Mouse (Mus musculus) forebrain, embryonic 14.5 days (tissue): ENCODE results near the gene Fam71e2. TPM values are rescaled to one million over a fixed set of nuclear protein-coding genes. Genes with fewer than 3 reads are reported as not detected.

Source experiments
- ATAC-seq: fragments of 200-750 bp; cut with Nextera tagmentation; 2 replicates; pipeline ENCODE4 v1.8.0; 2017; ENCODE audit warnings: mild to moderate bottlenecking, moderate library complexity
- DNase-seq: peaks from one replicate; pipeline ENCODE4 v3.0.0-alpha.2; 2015; ENCODE audit warnings: low spot score
- H3K27ac ChIP-seq: fragments of 300-500 bp; sonication (generic); 2 replicates; pipeline ENCODE4 v1.5.1; 2014; ENCODE audit warnings: low read depth, mild to moderate bottlenecking, control low read depth, low read length, moderate library complexity
- H3K27me3 ChIP-seq: fragments of 300-500 bp; sonication (generic); replicated peaks from 2 replicates; pipeline ENCODE4 v1.6.1; 2014; ENCODE audit warnings: low read length, control low read depth, mixed read lengths; ENCODE audit not compliant: control insufficient read depth, insufficient read depth
- H3K36me3 ChIP-seq: fragments of 300-500 bp; sonication (generic); 2 replicates; pipeline ENCODE4 v1.6.1; 2014; ENCODE audit warnings: low read length, control low read depth; ENCODE audit not compliant: control insufficient read depth, insufficient read depth
- H3K4me1 ChIP-seq: fragments of 300-500 bp; sonication (generic); 2 replicates; pipeline ENCODE4 v1.6.1; 2014; ENCODE audit warnings: antibody characterized with exemption, low read length, control low read depth; ENCODE audit not compliant: control insufficient read depth, insufficient read depth
- H3K4me2 ChIP-seq: fragments of 300-500 bp; sonication (generic); 2 replicates; pipeline ENCODE4 v1.6.1; 2014; ENCODE audit warnings: mild to moderate bottlenecking, control low read depth, low read length
- H3K4me3 ChIP-seq: fragments of 300-500 bp; sonication (generic); 2 replicates; pipeline ENCODE4 v1.5.1; 2014; ENCODE audit warnings: low read depth, low read length, control low read depth
- H3K9ac ChIP-seq: fragments of 300-500 bp; sonication (generic); 2 replicates; pipeline ENCODE4 v1.6.1; 2014; ENCODE audit warnings: mild to moderate bottlenecking, low read length, control low read depth, moderate library complexity
- H3K9me3 ChIP-seq: fragments of 300-500 bp; sonication (generic); replicated peaks from 2 replicates; pipeline ENCODE4 v1.6.1; 2016; ENCODE audit warnings: low read length, control low read depth, mixed read lengths; ENCODE audit not compliant: control insufficient read depth
- WGBS: fragments of 180-500 bp; shearing (Covaris S2); extraction: QIAGEN DNeasy Blood & Tissue Kit; methylation state at CpG from one replicate; pipeline ENCODE4 v1.1.7; 2014; 5-methylcytosine and 5-hydroxymethylcytosine counted together
- polyA plus RNA-seq: library from polyadenylated mRNA; unstranded; fragments of >200 nt; fragmentation: Nextera tagmentation; extraction: Ambion mirVana; gene quantifications from 2 replicates; pipeline ENCODE4 v1.2.1, GENCODE M21; 2014

Fam71e2 gene
- polyA plus RNA-seq, 1 experiment from 2014 or later = not detected

DNA sequence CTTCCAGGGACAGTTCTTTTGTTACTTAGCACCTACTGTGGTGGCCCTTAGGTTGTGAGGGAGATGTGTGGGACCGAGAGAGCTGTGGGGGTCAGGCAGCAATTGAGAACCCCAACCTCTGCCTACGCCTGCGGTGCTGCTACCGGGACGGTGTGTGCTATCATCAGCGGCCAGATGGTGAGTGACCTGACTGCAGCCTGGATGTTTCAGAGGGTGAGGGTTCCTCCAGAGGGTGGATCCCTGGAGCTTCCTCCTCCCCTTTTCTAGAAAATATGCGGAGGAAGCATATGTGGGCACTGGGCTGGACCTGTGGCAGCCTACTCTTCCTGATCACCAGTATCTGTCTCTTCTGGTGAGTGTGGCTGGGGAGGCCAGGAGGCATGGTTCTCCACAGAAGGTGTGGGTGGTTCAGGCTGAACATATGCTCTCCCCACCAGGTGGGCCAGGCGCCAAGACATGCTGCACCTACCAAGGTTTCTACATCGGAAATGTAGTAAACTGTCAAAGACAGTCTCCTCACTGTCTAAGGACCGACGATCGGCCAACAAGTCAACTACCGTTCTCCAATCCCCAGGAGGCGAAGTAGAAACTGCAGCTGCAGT is 12.7 kb upstream of the Fam71e2 start:
- Histone ChIP-seq H3K27ac (no peak overlapping the region), H3K4me3 (no peak overlapping the region), H3K4me2 (no peak overlapping the region), H3K36me3 (no peaks in the 10 kb centered on the region), H3K4me1 (no peaks in the 10 kb centered on the region), H3K9ac (no peak overlapping the region), H3K27me3 (no peaks in the 10 kb centered on the region; the same call in 1 of the 2 replicates), H3K9me3 (no peaks in the 10 kb centered on the region)
- WGBS = 86% methylated on average over 14 of the region's 14 CpGs
- DNase-seq (no peak), ATAC-seq (no peak)

DNA sequence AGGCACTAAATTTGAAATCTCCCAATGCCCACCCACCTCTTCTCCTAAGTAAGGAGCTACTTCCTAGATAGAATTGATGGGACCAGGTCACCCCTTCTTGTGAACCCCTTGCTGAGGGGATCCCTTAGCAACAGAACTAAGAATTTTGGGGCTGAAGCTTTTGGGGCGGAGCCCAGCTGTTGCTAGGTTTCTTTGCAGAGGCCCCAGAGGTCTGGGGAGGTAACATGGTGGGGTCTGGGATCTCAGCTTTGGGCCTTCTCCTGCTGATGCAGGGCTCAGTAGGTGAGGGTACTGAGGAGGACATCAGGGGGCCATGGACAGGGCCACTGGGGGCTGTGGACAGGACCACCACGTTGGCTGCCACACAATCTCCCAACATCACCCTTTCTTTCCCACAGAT is 11.7 kb upstream of the Fam71e2 start, which contains the start of the genes Il11 and Tmem190:
Gene Il11 (minus strand): TSS at position 101 of the 400 bp plus-strand sequence.
Gene Tmem190 (plus strand): TSS at position 179 of the 400 bp plus-strand sequence.
- H3K4me1 ChIP-seq = no peaks in the 10 kb centered on the region
- peaks cover 10% of the 10 kb centered on the region for H3K27me3 ChIP-seq
- H3K4me2 ChIP-seq = no peak within 1 kb of the TSS
- DNase-seq = no peak
- ATAC-seq = no peak
- 81% methylated on average over 2 of the region's 2 CpGs for WGBS
- H3K27ac ChIP-seq = no peak within 1 kb of the TSS
- H3K36me3 ChIP-seq = no peaks in the 10 kb centered on the region
- H3K4me3 ChIP-seq = no peak within 1 kb of the TSS
- H3K9me3 ChIP-seq = no peaks in the 10 kb centered on the region
- no peak within 1 kb of the TSS for H3K9ac ChIP-seq

DNA sequence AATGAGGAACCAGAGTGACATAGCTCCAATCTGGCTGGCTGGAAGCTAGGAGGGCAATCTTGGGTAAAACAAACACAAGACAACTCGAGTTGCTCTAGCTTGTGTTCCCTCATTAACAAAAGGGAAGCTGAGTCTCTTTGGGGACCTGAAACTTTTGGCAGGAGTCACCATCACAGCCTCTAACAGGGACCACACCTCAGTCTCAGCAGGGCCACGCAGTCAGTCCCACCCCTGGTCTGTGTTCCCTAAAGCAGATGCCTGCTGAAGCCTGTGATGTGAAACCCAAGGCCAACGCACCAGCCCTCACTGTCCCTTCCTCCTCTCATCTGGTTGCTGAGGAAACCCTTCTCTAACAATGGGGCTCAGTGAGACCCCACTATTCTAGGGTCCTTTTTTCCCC is 11.0 kb upstream of the Fam71e2 start:
- H3K4me3 ChIP-seq = no peak overlapping the region
- H3K9me3 ChIP-seq = no peaks in the 10 kb centered on the region
- 56% methylated on average over 3 of the region's 3 CpGs for WGBS
- no peak overlapping the region for H3K9ac ChIP-seq
- no peak overlapping the region for H3K27ac ChIP-seq
- H3K4me2 ChIP-seq = no peak overlapping the region
- no peak for ATAC-seq
- H3K4me1 ChIP-seq = 0 out of 2 replicates have a peak, but pooled peaks cover under 1% of the 10 kb centered on the region
- peaks cover 16% of the 10 kb centered on the region for H3K27me3 ChIP-seq
- DNase-seq = no peak
- no peaks in the 10 kb centered on the region for H3K36me3 ChIP-seq

DNA sequence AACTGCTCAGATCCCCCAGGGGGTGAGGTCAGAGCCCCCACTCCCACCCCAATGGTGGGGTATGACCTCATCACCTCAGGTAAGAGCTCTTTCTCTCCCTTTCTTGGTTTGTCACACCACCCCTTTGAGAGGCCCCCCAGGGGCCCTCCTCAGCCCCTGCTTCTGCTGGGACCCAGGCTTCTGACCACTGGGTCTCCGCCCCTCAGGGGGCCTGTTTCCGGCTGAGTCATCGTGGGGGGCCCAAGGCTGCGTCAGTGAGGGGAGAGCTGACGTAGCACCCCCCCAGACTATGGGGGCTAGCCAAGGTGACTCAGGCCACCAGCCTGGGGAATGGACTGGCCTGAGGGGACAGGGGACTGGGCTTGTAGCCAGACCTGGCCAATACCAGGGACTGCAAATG is 8.8 kb upstream of the Fam71e2 start:
- WGBS = 39% methylated on average over 5 of the region's 5 CpGs
- no peak for DNase-seq

DNA sequence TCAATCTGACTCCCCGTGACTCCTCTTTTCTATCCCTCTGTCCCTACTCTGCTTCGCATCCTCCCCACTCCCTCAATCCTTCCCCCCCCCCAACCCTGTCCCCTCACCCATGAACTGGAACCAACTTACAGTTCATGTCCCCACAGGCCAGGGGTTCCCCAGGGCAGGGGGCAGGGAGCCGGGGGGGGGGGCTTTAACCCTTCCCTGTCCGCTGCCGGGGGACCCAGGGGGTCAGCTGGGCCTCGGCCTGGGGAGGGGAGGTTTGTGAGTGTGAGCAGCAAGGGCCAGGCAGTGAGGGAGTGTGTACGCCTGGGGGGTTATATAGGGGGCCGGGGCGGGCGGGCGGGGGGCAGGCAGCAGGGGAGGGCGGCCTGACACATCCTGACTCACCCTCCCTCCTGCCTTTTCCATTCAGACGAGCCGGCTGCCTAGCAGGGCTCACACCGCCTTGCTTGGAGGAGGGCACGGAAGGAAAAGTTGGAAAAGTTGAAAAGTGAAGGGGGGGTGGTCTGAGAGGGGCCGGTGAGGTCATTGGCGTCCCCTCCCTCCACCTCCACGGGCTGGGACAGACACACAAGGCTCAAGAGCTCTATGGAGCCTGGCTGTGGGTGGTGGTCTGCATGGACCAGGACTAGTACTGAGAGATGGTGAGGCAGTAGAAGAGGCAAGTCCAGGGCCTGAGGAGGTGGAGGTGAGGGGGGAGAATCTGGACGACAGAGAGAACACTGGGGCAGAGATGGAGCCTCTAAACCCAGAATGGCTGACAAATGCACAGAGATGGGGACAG is 6.9 kb upstream of the Fam71e2 start:
- Histone ChIP-seq H3K36me3 (no peaks in the 10 kb centered on the region), H3K4me1 (0 out of 2 replicates have a peak, but pooled peaks cover 3% of the 10 kb centered on the region), H3K27ac (no peak overlapping the region), H3K27me3 (peaks cover 35% of the 10 kb centered on the region), H3K9ac (no peak overlapping the region), H3K9me3 (no peaks in the 10 kb centered on the region), H3K4me3 (no peak overlapping the region), H3K4me2 (no peak overlapping the region)
- DNase-seq (no peak), ATAC-seq (no peak)
- WGBS = 3% methylated on average over 16 of the region's 20 CpGs

More for the DNA sequence above, 8.8 kb upstream of the Fam71e2 start:
- Histone ChIP-seq H3K9me3 (no peaks in the 10 kb centered on the region), H3K4me2 (no peak overlapping the region), H3K36me3 (no peaks in the 10 kb centered on the region), H3K27me3 (peaks cover 35% of the 10 kb centered on the region), H3K4me3 (no peak overlapping the region), H3K4me1 (0 out of 2 replicates have a peak, but pooled peaks cover 3% of the 10 kb centered on the region), H3K27ac (no peak overlapping the region), H3K9ac (no peak overlapping the region)
- ATAC-seq = no peak

DNA sequence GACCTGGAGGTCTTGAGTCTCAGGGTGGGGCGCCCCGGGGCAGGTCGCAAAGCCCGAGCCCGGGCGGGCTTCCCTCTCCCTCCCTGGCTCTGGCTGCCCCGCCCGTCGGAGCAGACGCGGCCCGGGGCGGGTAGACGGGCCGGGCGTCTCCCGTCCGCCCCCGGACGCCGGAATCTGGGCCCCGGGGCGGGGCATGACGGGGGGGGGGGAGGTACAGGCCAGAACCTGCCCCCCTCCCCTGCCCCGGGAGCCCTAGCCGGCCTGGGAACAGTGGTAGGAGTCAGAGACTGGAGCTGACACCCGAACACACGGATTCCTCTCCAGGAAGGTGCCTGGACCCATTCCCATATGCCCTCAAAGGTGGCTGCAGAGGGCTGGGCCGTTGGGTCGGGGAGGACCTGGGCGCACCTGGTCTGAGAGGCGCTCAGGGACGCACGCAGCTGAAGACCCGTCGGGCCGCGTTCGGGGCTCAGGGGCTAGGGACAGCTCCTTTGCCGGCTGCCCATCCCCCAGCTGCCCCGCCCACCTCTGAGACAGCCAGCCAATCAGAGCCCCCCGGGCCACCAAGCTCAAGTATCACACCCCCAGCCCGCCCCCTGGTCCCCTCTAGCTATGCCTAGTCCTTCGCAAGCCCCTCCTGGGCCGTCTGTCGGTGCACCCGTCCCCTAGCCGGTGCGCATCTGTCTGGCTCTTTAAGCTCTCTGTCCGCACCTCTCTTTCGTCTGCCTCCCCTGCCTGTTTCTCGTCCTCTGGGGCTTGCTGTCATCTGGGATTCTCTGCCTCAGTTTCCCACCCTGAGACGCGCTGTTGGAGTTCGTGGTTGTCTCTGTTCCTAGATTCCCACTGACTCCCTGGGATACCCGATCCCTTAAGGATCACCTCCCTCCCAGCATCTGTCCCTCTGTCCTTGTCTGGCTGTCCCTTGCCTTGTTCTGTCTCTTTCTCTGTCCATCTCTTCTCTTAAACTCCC is 6.0 kb upstream of the Fam71e2 start:
- Histone ChIP-seq H3K36me3 (no peaks in the 10 kb centered on the region), H3K9ac (peak overlapping the region; percentile 41), H3K4me2 (peak overlapping the region; percentile 49), H3K27me3 (peaks cover 35% of the 10 kb centered on the region), H3K4me1 (0 out of 2 replicates have a peak, but pooled peaks cover 3% of the 10 kb centered on the region), H3K27ac (no peak overlapping the region), H3K9me3 (no peaks in the 10 kb centered on the region), H3K4me3 (peak overlapping the region; percentile 32)
- ATAC-seq = peak; percentile 83
- 1% methylated on average over 40 of the region's 56 CpGs for WGBS
- peak; percentile 73 for DNase-seq

DNA sequence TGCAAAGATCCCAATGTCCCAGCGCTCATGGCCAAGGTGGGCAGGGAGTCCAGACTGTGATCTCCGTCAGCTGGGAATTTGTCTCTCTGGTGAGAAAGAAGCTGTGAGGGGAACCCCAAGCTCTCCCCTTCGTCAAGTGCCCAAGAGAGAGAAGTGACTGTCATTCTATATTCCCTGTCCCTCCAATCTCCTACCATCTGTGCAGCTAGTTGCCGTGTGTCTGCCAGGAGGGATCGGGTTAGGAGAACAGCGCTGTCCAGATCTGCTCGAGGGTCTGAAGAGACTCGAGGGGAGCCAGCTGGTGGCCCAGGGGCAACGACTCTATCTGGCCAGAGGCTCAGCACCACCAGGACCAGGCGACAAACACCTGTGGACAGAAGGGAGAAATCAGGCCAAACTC is 5.0 kb upstream of the Fam71e2 start:
- 57% methylated on average over 10 of the region's 10 CpGs for WGBS
- peaks cover 35% of the 10 kb centered on the region for H3K27me3 ChIP-seq

DNA sequence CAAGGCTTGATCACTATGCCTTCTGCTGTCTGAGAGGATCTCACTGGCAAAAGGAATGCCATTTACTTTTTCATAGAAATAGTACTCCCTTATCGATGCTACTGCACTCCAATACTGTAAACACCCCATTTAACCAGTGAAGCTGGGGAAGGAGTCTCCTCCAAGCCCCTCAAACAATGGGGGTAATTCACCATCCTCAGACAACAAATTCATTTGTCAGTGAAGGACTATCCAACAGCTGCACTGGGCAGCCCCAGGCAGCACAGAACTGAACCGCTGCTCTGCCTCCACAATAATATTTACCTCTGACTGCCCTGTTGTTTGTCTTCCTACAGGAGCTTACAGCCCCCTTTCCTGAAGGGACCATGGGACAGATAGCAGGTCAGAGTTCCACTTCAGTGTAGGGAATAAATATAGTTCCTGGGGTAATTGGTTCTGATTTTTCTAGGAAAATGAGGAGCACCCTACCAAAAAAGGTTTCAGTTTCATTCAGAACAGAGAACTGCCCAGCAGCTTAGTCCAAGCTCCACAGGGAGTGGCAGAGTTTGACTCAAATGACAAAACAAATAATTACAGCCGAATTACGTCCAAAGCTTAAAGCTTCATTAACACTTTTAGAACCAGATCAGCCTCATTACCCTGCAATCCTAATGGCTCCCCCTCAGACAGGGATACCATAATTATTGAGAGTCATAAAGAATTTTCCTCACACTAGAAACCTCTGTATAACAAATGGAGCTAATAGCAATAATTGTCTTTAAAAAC is 6.0 kb downstream of the Fam71e2 start:
- H3K27ac ChIP-seq = no peak overlapping the region
- WGBS = 4% methylated on average over 4 of the region's 4 CpGs
- H3K9me3 ChIP-seq = no peaks in the 10 kb centered on the region
- H3K4me2 ChIP-seq = no peak overlapping the region
- no peak overlapping the region; the same call in 1 of the 2 replicates for H3K9ac ChIP-seq
- ATAC-seq (no peak), DNase-seq (peak; percentile 56)
- H3K27me3 ChIP-seq = no peaks in the 10 kb centered on the region
- 0 out of 2 replicates have a peak, but pooled peaks cover 3% of the 10 kb centered on the region for H3K4me1 ChIP-seq
- no peak overlapping the region for H3K4me3 ChIP-seq
- H3K36me3 ChIP-seq = no peaks in the 10 kb centered on the region

More for the DNA sequence above, 5.0 kb upstream of the Fam71e2 start:
- ATAC-seq (no peak), DNase-seq (no peak)
- Histone ChIP-seq H3K9me3 (no peaks in the 10 kb centered on the region), H3K27ac (no peak overlapping the region), H3K4me3 (no peak overlapping the region), H3K9ac (no peak overlapping the region), H3K4me1 (0 out of 2 replicates have a peak, but pooled peaks cover 3% of the 10 kb centered on the region), H3K4me2 (no peak overlapping the region), H3K36me3 (no peaks in the 10 kb centered on the region)
